Mouse (Mus musculus) embryonic facial prominence, embryonic 13.5 days (tissue): ENCODE data around the gene Zbtb1. TPM values are rescaled to one million over a fixed set of nuclear protein-coding genes. Genes with fewer than 3 reads are reported as not detected.
A peak's percentile ranks its signal among the peaks of the same experiment; 100 is the strongest.

Source experiments
- ATAC-seq: fragments of 200-750 bp; cut with Nextera tagmentation; 2 replicates; pipeline ENCODE4 v1.8.0; 2017; ENCODE audit warnings: low read depth; ENCODE audit not compliant: insufficient number of reproducible peaks, insufficient read depth, low FRiP score, low TSS enrichment
- H3K27ac ChIP-seq: fragments of 300-500 bp; sonication (generic); 2 replicates; pipeline ENCODE4 v1.5.1; 2015; ENCODE audit warnings: moderate library complexity, mild to moderate bottlenecking, inconsistent platforms
- H3K27me3 ChIP-seq: fragments of 300-500 bp; sonication (generic); 2 replicates; pipeline ENCODE4 v1.6.1; 2015; ENCODE audit warnings: mild to moderate bottlenecking, inconsistent platforms
- H3K36me3 ChIP-seq: fragments of 300-500 bp; sonication (generic); 2 replicates; pipeline ENCODE4 v1.6.1; 2015; ENCODE audit warnings: mild to moderate bottlenecking, inconsistent platforms
- H3K4me1 ChIP-seq: fragments of 300-500 bp; sonication (generic); 2 replicates; pipeline ENCODE4 v1.6.1; 2015; ENCODE audit warnings: inconsistent platforms
- H3K4me2 ChIP-seq: fragments of 300-500 bp; sonication (generic); 2 replicates; pipeline ENCODE4 v1.6.1; 2015; ENCODE audit warnings: moderate library complexity, mild to moderate bottlenecking, inconsistent platforms
- H3K4me3 ChIP-seq: fragments of 300-500 bp; sonication (generic); 2 replicates; pipeline ENCODE4 v1.5.1; 2015; ENCODE audit warnings: mild to moderate bottlenecking, inconsistent platforms
- H3K9ac ChIP-seq: fragments of 300-500 bp; sonication (generic); 2 replicates; pipeline ENCODE4 v1.6.1; 2015; ENCODE audit warnings: mild to moderate bottlenecking, inconsistent platforms
- H3K9me3 ChIP-seq: fragments of 300-500 bp; sonication (generic); 2 replicates; pipeline ENCODE4 v1.6.1; 2016; ENCODE audit warnings: inconsistent platforms
- WGBS: fragments of 180-500 bp; shearing (Covaris S2); methylation state at CpG from one replicate; pipeline ENCODE4 v1.1.7; 2015; ENCODE audit warnings: mixed read lengths; 5-methylcytosine and 5-hydroxymethylcytosine counted together
- polyA plus RNA-seq: library from polyadenylated mRNA; unstranded; fragments of >200 nt; fragmentation: Nextera tagmentation; extraction: Ambion mirVana; gene quantifications from 2 replicates; pipeline ENCODE4 v1.2.1, GENCODE M21; 2015

Gene Zbtb1
- polyA plus RNA-seq, 1 experiment from 2014 or later, result 11.3 TPM

DNA sequence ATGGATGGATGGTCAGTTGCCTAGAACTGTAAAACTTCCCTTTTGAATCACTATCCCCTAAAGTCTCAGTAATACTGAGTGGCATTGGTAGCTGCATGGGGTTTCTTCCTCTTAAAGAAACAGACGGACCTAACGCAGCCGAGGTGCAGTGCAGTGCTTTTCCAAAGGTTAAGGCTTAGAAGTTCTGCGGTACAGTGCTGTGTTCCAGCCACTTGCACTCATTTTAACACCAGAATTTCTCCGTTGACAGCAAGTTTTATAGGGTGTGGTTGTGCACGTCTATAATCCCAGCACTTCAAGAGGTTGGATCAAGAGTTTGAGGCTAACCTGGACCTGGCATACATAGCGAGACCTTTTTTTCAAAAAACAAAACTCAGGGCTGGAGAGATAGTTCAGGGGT is 2.0 kb downstream of the Zbtb1 start:
- H3K4me1 ChIP-seq, result peaks cover 44% of the 10 kb centered on the region
- ATAC-seq, result no peak
- H3K4me2 ChIP-seq, result peak overlapping the region; percentile 82
- peak overlapping the region; percentile 89 for H3K4me3 ChIP-seq
- no peak overlapping the region for H3K27ac ChIP-seq
- H3K36me3 ChIP-seq, result no peaks in the 10 kb centered on the region
- 36% methylated on average over 7 of the region's 7 CpGs for WGBS
- no peaks in the 10 kb centered on the region for H3K9me3 ChIP-seq
- no peaks in the 10 kb centered on the region for H3K27me3 ChIP-seq
- H3K9ac ChIP-seq, result peak overlapping the region; percentile 99

- no peak for ATAC-seq
- no peak overlapping the region for H3K4me3 ChIP-seq
- WGBS, result 81% methylated on average over 5 of the region's 7 CpGs
- peak overlapping the region; percentile 82 for H3K4me2 ChIP-seq
- no peaks in the 10 kb centered on the region for H3K27me3 ChIP-seq
- H3K4me1 ChIP-seq, result peaks cover 35% of the 10 kb centered on the region
- no peaks in the 10 kb centered on the region for H3K9me3 ChIP-seq
- H3K36me3 ChIP-seq, result no peaks in the 10 kb centered on the region
- no peak overlapping the region for H3K27ac ChIP-seq
- H3K9ac ChIP-seq, result no peak overlapping the region
These were observed 3.1 kb downstream of the Zbtb1 start for GRCm38 (mm10) chr12:76372881-76373818.

- no peaks in the 10 kb centered on the region for H3K27me3 ChIP-seq
- no peak overlapping the region for H3K4me2 ChIP-seq
- H3K9ac ChIP-seq, result no peak overlapping the region
- H3K36me3 ChIP-seq, result no peaks in the 10 kb centered on the region
- H3K4me1 ChIP-seq, result peaks cover 28% of the 10 kb centered on the region
- no peak overlapping the region for H3K4me3 ChIP-seq
- H3K9me3 ChIP-seq, result no peaks in the 10 kb centered on the region
- no peak overlapping the region for H3K27ac ChIP-seq
- WGBS, result 64% methylated on average over 6 of the region's 6 CpGs
- ATAC-seq, result no peak
These were observed 3.9 kb downstream of the Zbtb1 start for GRCm38 (mm10) chr12:76373991-76374390.

- Histone ChIP-seq H3K27me3 (no peaks in the 10 kb centered on the region), H3K9ac (no peak overlapping the region), H3K4me3 (no peak overlapping the region), H3K27ac (no peak overlapping the region), H3K4me1 (peaks cover 28% of the 10 kb centered on the region), H3K4me2 (no peak overlapping the region), H3K9me3 (no peaks in the 10 kb centered on the region), H3K36me3 (no peaks in the 10 kb centered on the region)
- no peak for ATAC-seq
- 72% methylated on average over 4 of the region's 4 CpGs for WGBS
These were observed 4.8 kb downstream of the Zbtb1 start for GRCm38 (mm10) chr12:76374911-76375310.

DNA sequence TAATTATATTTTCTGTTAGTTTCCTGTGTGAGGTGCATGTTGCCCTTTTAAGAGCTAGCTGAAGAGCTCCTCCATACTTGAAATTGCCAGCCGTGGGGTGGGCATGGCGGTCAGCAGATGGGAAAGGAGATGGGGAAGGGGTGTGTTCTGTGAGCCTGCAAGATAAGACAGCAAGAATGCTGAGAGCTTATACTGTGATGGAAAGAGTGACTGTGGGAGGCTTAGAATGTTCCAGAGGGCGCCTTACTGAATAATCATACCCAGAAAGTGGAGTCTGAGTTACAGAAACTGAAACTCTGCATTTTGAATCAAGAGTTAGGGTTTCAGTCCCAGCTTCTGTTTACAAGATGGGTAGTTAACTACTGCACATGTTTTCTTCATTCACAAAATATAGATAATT is 5.4 kb downstream of the Zbtb1 start:
- Histone ChIP-seq H3K4me3 (no peak overlapping the region), H3K9ac (no peak overlapping the region), H3K27ac (no peak overlapping the region), H3K36me3 (no peaks in the 10 kb centered on the region), H3K4me1 (peaks cover 28% of the 10 kb centered on the region), H3K4me2 (no peak overlapping the region), H3K27me3 (no peaks in the 10 kb centered on the region), H3K9me3 (no peaks in the 10 kb centered on the region)
- 84% methylated on average over 3 of the region's 3 CpGs for WGBS
- no peak for ATAC-seq

DNA sequence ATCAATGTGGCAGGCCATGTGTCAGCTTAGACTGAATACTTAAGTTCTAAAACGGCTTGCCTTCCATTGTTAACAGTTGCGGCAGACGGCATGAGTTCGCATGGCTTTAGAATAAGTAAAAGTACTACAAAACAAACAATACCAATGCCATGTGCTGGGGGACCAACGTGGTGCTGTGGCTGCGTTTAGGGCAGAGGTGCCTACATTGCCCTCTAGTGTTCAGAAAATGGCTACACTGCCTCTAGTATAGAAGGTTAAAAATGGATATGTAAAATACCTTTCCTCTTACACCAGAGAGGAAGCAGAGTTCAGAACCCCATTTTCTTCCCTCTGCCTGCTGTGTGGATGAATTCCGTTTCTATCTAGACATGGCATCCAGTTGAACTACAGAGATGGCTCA is 6.6 kb downstream of the Zbtb1 start:
- WGBS, result 59% methylated on average over 7 of the region's 7 CpGs

GRCm38 (mm10) chr12:76377059-76377458 is 7.0 kb downstream of the Zbtb1 start:
- Histone ChIP-seq H3K9ac (no peak overlapping the region), H3K27me3 (no peaks in the 10 kb centered on the region), H3K27ac (no peak overlapping the region), H3K4me2 (no peak overlapping the region), H3K36me3 (0 out of 2 replicates have a peak, but pooled peaks cover 4% of the 10 kb centered on the region), H3K4me3 (no peak overlapping the region), H3K4me1 (peaks cover 22% of the 10 kb centered on the region), H3K9me3 (no peaks in the 10 kb centered on the region)
- no peak for ATAC-seq
- 93% methylated on average over 6 of the region's 6 CpGs for WGBS

More for the DNA sequence above, 6.6 kb downstream of the Zbtb1 start:
- Histone ChIP-seq H3K27me3 (no peaks in the 10 kb centered on the region), H3K4me2 (no peak overlapping the region), H3K9ac (no peak overlapping the region), H3K4me3 (no peak overlapping the region), H3K9me3 (no peaks in the 10 kb centered on the region), H3K36me3 (0 out of 2 replicates have a peak, but pooled peaks cover 4% of the 10 kb centered on the region), H3K4me1 (peaks cover 26% of the 10 kb centered on the region), H3K27ac (no peak overlapping the region)
- ATAC-seq, result no peak

DNA sequence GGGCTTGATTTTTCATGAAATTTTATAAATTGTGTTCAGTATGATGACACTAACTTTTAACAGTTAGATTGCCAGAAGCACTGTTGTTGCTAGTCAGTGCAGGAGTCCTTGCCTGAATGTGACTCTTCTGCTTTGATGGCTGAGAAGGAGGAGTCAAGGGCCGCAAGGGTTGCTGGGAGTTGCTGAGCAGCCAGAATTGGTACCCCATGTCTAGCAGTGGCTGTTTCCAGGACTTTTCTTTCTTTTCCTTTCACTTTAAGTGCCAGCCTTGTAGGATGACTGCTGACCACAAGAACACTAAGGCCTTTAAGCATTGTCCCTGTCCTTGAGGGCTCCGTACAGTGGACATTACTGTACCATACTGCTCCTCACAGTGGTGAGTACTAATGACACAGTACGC is 7.7 kb downstream of the Zbtb1 start:
- Histone ChIP-seq H3K4me2 (no peak overlapping the region), H3K4me3 (no peak overlapping the region), H3K4me1 (peaks cover 15% of the 10 kb centered on the region), H3K9me3 (no peaks in the 10 kb centered on the region), H3K27me3 (no peaks in the 10 kb centered on the region), H3K27ac (no peak overlapping the region), H3K9ac (no peak overlapping the region), H3K36me3 (0 out of 2 replicates have a peak, but pooled peaks cover 4% of the 10 kb centered on the region)
- WGBS, result 91% methylated on average over 3 of the region's 3 CpGs
- no peak for ATAC-seq

DNA sequence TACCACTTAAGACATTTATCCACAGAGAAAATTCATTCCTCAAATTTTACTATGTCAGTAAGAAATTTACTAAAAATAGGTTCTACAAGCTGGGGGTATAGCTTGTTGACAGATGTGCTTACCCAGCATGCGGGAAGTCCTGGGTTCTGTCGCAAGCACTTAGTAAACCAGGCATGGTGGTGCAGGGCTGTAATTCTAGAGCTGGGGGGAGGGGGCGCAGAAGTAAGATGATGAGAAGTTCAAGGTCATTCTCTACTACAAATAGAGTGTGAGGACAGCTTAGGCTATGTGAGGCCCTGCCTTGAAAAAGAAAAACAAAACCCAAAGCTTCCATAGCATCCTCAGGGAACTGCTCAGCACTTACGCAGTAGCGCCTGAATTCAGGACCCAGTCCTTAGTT is 8.5 kb downstream of the Zbtb1 start:
- H3K4me1 ChIP-seq, result 0 out of 2 replicates have a peak, but pooled peaks cover 11% of the 10 kb centered on the region
- 0 out of 2 replicates have a peak, but pooled peaks cover 5% of the 10 kb centered on the region for H3K36me3 ChIP-seq
- ATAC-seq, result no peak
- H3K9ac ChIP-seq, result no peak overlapping the region
- no peak overlapping the region for H3K4me2 ChIP-seq
- 82% methylated on average over 5 of the region's 5 CpGs for WGBS
- no peaks in the 10 kb centered on the region for H3K27me3 ChIP-seq
- H3K27ac ChIP-seq, result no peak overlapping the region
- no peak overlapping the region for H3K4me3 ChIP-seq
- no peaks in the 10 kb centered on the region for H3K9me3 ChIP-seq

- WGBS, result 87% methylated on average over 7 of the region's 7 CpGs
- no peak overlapping the region for H3K4me2 ChIP-seq
- H3K4me1 ChIP-seq, result 0 out of 2 replicates have a peak, but pooled peaks cover 7% of the 10 kb centered on the region
- no peaks in the 10 kb centered on the region for H3K27me3 ChIP-seq
- H3K36me3 ChIP-seq, result peaks cover 11% of the 10 kb centered on the region; the same call in 1 of the 2 replicates
- no peak overlapping the region for H3K27ac ChIP-seq
- no peaks in the 10 kb centered on the region for H3K9me3 ChIP-seq
- no peak overlapping the region for H3K4me3 ChIP-seq
- H3K9ac ChIP-seq, result no peak overlapping the region
- no peak for ATAC-seq
These were observed 10.1 kb downstream of the Zbtb1 start for GRCm38 (mm10) chr12:76380151-76380550.

DNA sequence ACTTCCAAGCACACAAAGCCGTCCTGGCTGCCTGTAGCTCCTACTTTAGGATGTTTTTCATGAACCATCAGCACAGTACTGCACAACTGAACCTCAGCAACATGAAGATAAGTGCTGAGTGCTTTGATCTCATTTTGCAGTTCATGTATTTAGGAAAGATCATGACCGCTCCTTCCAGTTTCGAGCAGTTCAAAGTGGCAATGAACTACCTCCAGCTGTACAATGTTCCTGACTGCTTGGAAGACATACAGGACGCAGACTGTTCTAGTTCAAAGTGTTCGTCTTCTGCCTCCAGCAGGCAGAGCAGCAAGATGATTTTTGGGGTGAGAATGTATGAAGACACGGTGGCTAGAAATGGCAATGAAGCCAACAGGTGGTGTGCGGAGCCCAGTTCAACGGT is 15.3 kb downstream of the Zbtb1 start:
- Histone ChIP-seq H3K4me3 (no peak overlapping the region), H3K4me2 (no peak overlapping the region), H3K27ac (no peak overlapping the region), H3K4me1 (no peaks in the 10 kb centered on the region), H3K27me3 (no peaks in the 10 kb centered on the region), H3K36me3 (peaks cover 48% of the 10 kb centered on the region), H3K9ac (no peak overlapping the region), H3K9me3 (no peaks in the 10 kb centered on the region)
- WGBS, result 90% methylated on average over 8 of the region's 8 CpGs
- ATAC-seq, result no peak

GRCm38 (mm10) chr12:76388794-76389193 is 18.7 kb downstream of the Zbtb1 start:
- Histone ChIP-seq H3K4me1 (no peaks in the 10 kb centered on the region), H3K9ac (no peak overlapping the region), H3K27me3 (no peaks in the 10 kb centered on the region), H3K27ac (no peak overlapping the region), H3K4me3 (no peak overlapping the region), H3K9me3 (no peaks in the 10 kb centered on the region), H3K36me3 (peaks cover 44% of the 10 kb centered on the region), H3K4me2 (no peak overlapping the region)
- ATAC-seq, result no peak
- WGBS, result 86% methylated on average over 11 of the region's 11 CpGs
